Mouse (Mus musculus) lung, adult 2 months (tissue): ENCODE results near the gene Pdzrn3.

Experiments
- CTCF ChIP-seq: fragments of 200-500 bp; IDR thresholded peaks from 2 replicates; pipeline ENCODE4 v1.5.1; 2011; ENCODE audit warnings: mild to moderate bottlenecking, low read length, control low read depth; ENCODE audit not compliant: insufficient read depth
- POLR2A ChIP-seq: fragments of 200-500 bp; IDR thresholded peaks from 2 replicates; pipeline ENCODE4 v1.6.1; 2011; ENCODE audit warnings: low read depth, mild to moderate bottlenecking, control low read depth, low read length, borderline replicate concordance; ENCODE audit errors: extremely low read depth

DNA sequence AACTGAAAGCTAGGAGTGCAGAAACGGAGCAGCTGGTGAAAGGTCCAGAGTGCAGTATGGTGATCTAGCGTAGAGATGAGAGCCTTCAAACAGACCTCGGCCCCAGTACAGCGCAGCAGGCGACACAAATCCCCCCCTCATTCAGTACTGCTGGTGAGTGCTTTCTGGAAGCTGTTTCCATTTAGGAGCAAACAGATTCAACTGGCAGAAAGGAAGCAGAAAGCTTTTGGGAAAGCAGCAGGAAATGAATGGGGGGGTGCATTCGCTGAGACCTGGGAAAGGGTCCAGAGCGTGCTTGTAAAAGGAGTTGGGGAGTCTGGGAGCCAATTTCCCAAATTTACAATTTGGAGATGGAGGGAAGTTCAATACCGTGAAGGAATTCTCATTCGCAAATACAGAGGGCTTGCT is 96.9 kb downstream of the Pdzrn3 start:
- TF ChIP-seq CTCF (no peak), POLR2A (no peak)
